Mouse (Mus musculus): ENCODE results near the gene Hadha. TPM values are rescaled to one million over a fixed set of nuclear protein-coding genes. Genes with fewer than 3 reads are reported as not detected.

Gene Hadha
- polyA plus RNA-seq, 1 experiment from 2014 or later: 228 TPM

- Histone ChIP-seq H3K27ac (ENCODE audit: low read depth) (no peak overlapping the region), H3K9ac (replicated peaks) (no peak overlapping the region), H3K9me3 (ENCODE audit: low read length) (no peaks in the 10 kb centered on the region), H3K4me1 (ENCODE audit: insufficient read depth) (peaks cover 3% of the 10 kb centered on the region; the same call in 1 of the 2 replicates), H3K36me3 (replicated peaks; ENCODE audit: insufficient read depth, low read length) (no peaks in the 10 kb centered on the region), H3K27me3 (ENCODE audit: insufficient read depth, low read length) (no peaks in the 10 kb centered on the region), H3K4me3 (ENCODE audit: low read depth, low read length) (no peak overlapping the region), H3K4me2 (ENCODE audit: low read depth, low read length) (no peak overlapping the region)
- 76% methylated on average over 5 of the region's 5 CpGs for WGBS (ENCODE audit: insufficient replicate concordance)
- TF ChIP-seq CTCF (IDR thresholded peaks at IDR 0.05; ENCODE audit: low read depth): no peak
- TF ChIP-seq EP300 (IDR thresholded peaks at IDR 0.05; ENCODE audit: low read depth): no peak
- DNase-seq: peak; percentile 41
- peak; percentile 83 for ATAC-seq
Measured at GRCm38 (mm10) chr5:30195340-30195739, 40.4 kb upstream of the Hadha start.

- TF ChIP-seq EP300 (IDR thresholded peaks at IDR 0.05; ENCODE audit: low read depth) (no peak), CTCF (IDR thresholded peaks at IDR 0.05; ENCODE audit: low read depth) (peak; percentile 45)
- no peaks in the 10 kb centered on the region for H3K27me3 ChIP-seq (ENCODE audit: insufficient read depth, low read length)
- peaks cover 8% of the 10 kb centered on the region; the same call in 1 of the 2 replicates for H3K4me1 ChIP-seq (ENCODE audit: insufficient read depth)
- H3K4me3 ChIP-seq (ENCODE audit: low read depth, low read length): no peak overlapping the region
- H3K27ac ChIP-seq (ENCODE audit: low read depth): no peak overlapping the region
- H3K9ac ChIP-seq (replicated peaks): no peak overlapping the region
- WGBS (ENCODE audit: insufficient replicate concordance): 65% methylated on average over 1 of the region's 1 CpGs
- peaks cover 7% of the 10 kb centered on the region; the same call in 1 of the 2 replicates for H3K36me3 ChIP-seq (replicated peaks; ENCODE audit: insufficient read depth, low read length)
- ATAC-seq (no peak), DNase-seq (no peak)
- H3K9me3 ChIP-seq (ENCODE audit: low read length): no peaks in the 10 kb centered on the region
- no peak overlapping the region for H3K4me2 ChIP-seq (ENCODE audit: low read depth, low read length)
Measured at GRCm38 (mm10) chr5:30192452-30192851, 37.5 kb upstream of the Hadha start.

- H3K4me1 ChIP-seq (ENCODE audit: insufficient read depth): 0 out of 2 replicates have a peak, but pooled peaks cover 5% of the 10 kb centered on the region
- ATAC-seq: peak; percentile 88
Measured at GRCm38 (mm10) chr5:30187687-30188485, 32.9 kb upstream of the Hadha start.

GRCm38 (mm10) chr5:30175811-30176210 lies 20.8 kb upstream of the Hadha start:
- H3K9ac ChIP-seq (replicated peaks): no peak overlapping the region
- no peak overlapping the region for H3K27ac ChIP-seq (ENCODE audit: low read depth)
- DNase-seq: no peak
- H3K4me1 ChIP-seq (ENCODE audit: insufficient read depth): peaks cover 7% of the 10 kb centered on the region
- H3K27me3 ChIP-seq (ENCODE audit: insufficient read depth, low read length): no peaks in the 10 kb centered on the region
- TF ChIP-seq EP300 (IDR thresholded peaks at IDR 0.05; ENCODE audit: low read depth) (no peak), CTCF (IDR thresholded peaks at IDR 0.05; ENCODE audit: low read depth) (no peak)
- H3K9me3 ChIP-seq (ENCODE audit: low read length): no peaks in the 10 kb centered on the region
- WGBS (ENCODE audit: insufficient replicate concordance): 84% methylated on average over 4 of the region's 4 CpGs
- H3K4me2 ChIP-seq (ENCODE audit: low read depth, low read length): no peak overlapping the region
- H3K4me3 ChIP-seq (ENCODE audit: low read depth, low read length): no peak overlapping the region
- H3K36me3 ChIP-seq (replicated peaks; ENCODE audit: insufficient read depth, low read length): peaks cover 61% of the 10 kb centered on the region
- no peak for ATAC-seq

More at GRCm38 (mm10) chr5:30187687-30188485, 32.9 kb upstream of the Hadha start:
- peak; percentile 57 for DNase-seq
- Histone ChIP-seq H3K27ac (ENCODE audit: low read depth) (peak overlapping the region; percentile 74), H3K9me3 (ENCODE audit: low read length) (no peaks in the 10 kb centered on the region), H3K4me3 (ENCODE audit: low read depth, low read length) (no peak overlapping the region), H3K4me2 (ENCODE audit: low read depth, low read length) (no peak overlapping the region), H3K9ac (replicated peaks) (no peak overlapping the region), H3K27me3 (ENCODE audit: insufficient read depth, low read length) (no peaks in the 10 kb centered on the region), H3K36me3 (replicated peaks; ENCODE audit: insufficient read depth, low read length) (peaks cover 33% of the 10 kb centered on the region)
- TF ChIP-seq EP300 (IDR thresholded peaks at IDR 0.05; ENCODE audit: low read depth) (peak; percentile 77), CTCF (IDR thresholded peaks at IDR 0.05; ENCODE audit: low read depth) (no peak)
- WGBS (ENCODE audit: insufficient replicate concordance): 72% methylated on average over 12 of the region's 12 CpGs

- Histone ChIP-seq H3K9me3 (ENCODE audit: low read length) (no peaks in the 10 kb centered on the region), H3K27me3 (ENCODE audit: insufficient read depth, low read length) (no peaks in the 10 kb centered on the region), H3K27ac (ENCODE audit: low read depth) (no peak overlapping the region), H3K4me1 (ENCODE audit: insufficient read depth) (peaks cover 7% of the 10 kb centered on the region), H3K9ac (replicated peaks) (no peak overlapping the region), H3K4me3 (ENCODE audit: low read depth, low read length) (no peak overlapping the region), H3K4me2 (ENCODE audit: low read depth, low read length) (no peak overlapping the region), H3K36me3 (replicated peaks; ENCODE audit: insufficient read depth, low read length) (peaks cover 64% of the 10 kb centered on the region)
- no peak for ATAC-seq
- TF ChIP-seq EP300 (IDR thresholded peaks at IDR 0.05; ENCODE audit: low read depth): no peak
- no peak for TF ChIP-seq CTCF (IDR thresholded peaks at IDR 0.05; ENCODE audit: low read depth)
- WGBS (ENCODE audit: insufficient replicate concordance): 78% methylated on average over 20 of the region's 20 CpGs
- DNase-seq: no peak
Measured at GRCm38 (mm10) chr5:30172931-30173692, 18.1 kb upstream of the Hadha start.

- Histone ChIP-seq H3K9me3 (ENCODE audit: low read length) (no peaks in the 10 kb centered on the region), H3K36me3 (replicated peaks; ENCODE audit: insufficient read depth, low read length) (peaks cover 62% of the 10 kb centered on the region), H3K27ac (ENCODE audit: low read depth) (0 out of 2 replicates have a peak overlapping the region, but pooled peaks have one; percentile 52), H3K27me3 (ENCODE audit: insufficient read depth, low read length) (no peaks in the 10 kb centered on the region), H3K4me1 (ENCODE audit: insufficient read depth) (peaks cover 7% of the 10 kb centered on the region), H3K4me3 (ENCODE audit: low read depth, low read length) (no peak overlapping the region), H3K9ac (replicated peaks) (no peak overlapping the region), H3K4me2 (ENCODE audit: low read depth, low read length) (no peak overlapping the region)
- TF ChIP-seq CTCF (IDR thresholded peaks at IDR 0.05; ENCODE audit: low read depth): no peak
- TF ChIP-seq EP300 (IDR thresholded peaks at IDR 0.05; ENCODE audit: low read depth): no peak
- ATAC-seq (peak; percentile 43; the same call in 1 of the 2 replicates), DNase-seq (no peak)
Measured at GRCm38 (mm10) chr5:30172115-30172514, 17.2 kb upstream of the Hadha start.
